Mouse (Mus musculus) lung, embryonic 14.5 days (tissue): ENCODE data around the gene Fam189b. TPM values are rescaled to one million over a fixed set of nuclear protein-coding genes. Genes with fewer than 3 reads are reported as not detected.

ENCODE experiments used
- ATAC-seq: fragments of 200-750 bp; cut with Nextera tagmentation; 2 replicates; pipeline ENCODE4 v1.8.0; 2017; ENCODE audit warnings: mild to moderate bottlenecking, moderate TSS enrichment, moderate library complexity; ENCODE audit not compliant: insufficient read depth
- DNase-seq: peaks from one replicate; pipeline ENCODE4 v3.0.0-alpha.2; 2015
- H3K27ac ChIP-seq: fragments of 300-500 bp; sonication (generic); 2 replicates; pipeline ENCODE4 v1.5.1; 2014; ENCODE audit warnings: low read depth, mild to moderate bottlenecking, moderate library complexity
- H3K27me3 ChIP-seq: fragments of 300-500 bp; sonication (generic); 2 replicates; pipeline ENCODE4 v1.6.1; 2014; ENCODE audit warnings: low read length, control low read depth; ENCODE audit not compliant: insufficient read depth
- H3K36me3 ChIP-seq: fragments of 300-500 bp; sonication (generic); 2 replicates; pipeline ENCODE4 v1.6.1; 2014; ENCODE audit warnings: control low read depth; ENCODE audit not compliant: insufficient read depth
- H3K4me1 ChIP-seq: fragments of 300-500 bp; sonication (generic); 2 replicates; pipeline ENCODE4 v1.6.1; 2014; ENCODE audit warnings: antibody characterized with exemption, control low read depth; ENCODE audit not compliant: insufficient read depth
- H3K4me2 ChIP-seq: fragments of 300-500 bp; sonication (generic); 2 replicates; pipeline ENCODE4 v1.6.1; 2014; ENCODE audit warnings: mild to moderate bottlenecking
- H3K4me3 ChIP-seq: fragments of 300-500 bp; sonication (generic); 2 replicates; pipeline ENCODE4 v1.5.1; 2014; ENCODE audit warnings: low read depth, low read length
- H3K9ac ChIP-seq: fragments of 300-500 bp; sonication (generic); 2 replicates; pipeline ENCODE4 v1.6.1; 2014
- H3K9me3 ChIP-seq: fragments of 300-500 bp; sonication (generic); 2 replicates; pipeline ENCODE4 v1.6.1; 2016; ENCODE audit warnings: low read depth, low read length, control low read depth
- CTCF ChIP-seq: IDR thresholded peaks from 2 replicates; pipeline ENCODE4 v1.5.1; 2016; ENCODE audit warnings: antibody characterized with exemption, low read depth
- WGBS: fragments of 180-500 bp; shearing (Covaris S2); extraction: QIAGEN DNeasy Blood & Tissue Kit; methylation state at CpG from one replicate; pipeline ENCODE4 v1.1.7; 2014; 5-methylcytosine and 5-hydroxymethylcytosine counted together
- polyA plus RNA-seq: library from polyadenylated mRNA; unstranded; fragments of >200 nt; fragmentation: Nextera tagmentation; extraction: Ambion mirVana; gene quantifications from 2 replicates; pipeline ENCODE4 v1.2.1, GENCODE M21; 2014

The Fam189b gene
- polyA plus RNA-seq, 1 experiment from 2014 or later, result 19.4 TPM

GRCm38 (mm10) chr3:89203142-89203514, 20.2 kb downstream of the Fam189b start:
- H3K4me1 ChIP-seq, result peaks cover 5% of the 10 kb centered on the region; the same call in 1 of the 2 replicates
- peaks cover 29% of the 10 kb centered on the region for H3K36me3 ChIP-seq
- H3K4me2 ChIP-seq, result peak overlapping the region; percentile 78
- no peak for TF ChIP-seq CTCF
- 0 out of 2 replicates have a peak overlapping the region, but pooled peaks have one; percentile 0 for H3K27ac ChIP-seq
- peak; percentile 19; the same call in 1 of the 2 replicates for ATAC-seq
- peak overlapping the region; percentile 59 for H3K9ac ChIP-seq
- no peak for DNase-seq
- H3K27me3 ChIP-seq, result no peaks in the 10 kb centered on the region
- no peaks in the 10 kb centered on the region for H3K9me3 ChIP-seq
- WGBS, result 34% methylated on average over 5 of the region's 5 CpGs
- peak overlapping the region; percentile 55 for H3K4me3 ChIP-seq

DNA sequence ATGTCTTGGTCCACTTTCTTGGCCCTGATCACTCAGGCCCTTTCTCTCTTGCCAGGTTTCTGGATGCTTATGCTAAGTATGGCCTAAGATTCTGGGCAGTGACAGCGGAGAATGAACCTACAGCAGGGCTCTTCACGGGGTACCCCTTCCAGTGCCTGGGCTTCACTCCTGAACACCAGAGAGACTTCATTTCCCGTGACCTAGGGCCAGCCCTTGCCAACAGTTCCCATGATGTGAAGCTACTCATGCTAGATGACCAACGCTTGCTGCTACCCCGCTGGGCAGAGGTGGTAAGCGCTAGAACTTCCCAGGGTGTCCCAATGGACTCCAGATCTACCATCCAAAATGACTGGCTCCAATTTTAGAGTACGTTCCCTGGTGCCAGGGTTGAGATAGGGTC, 23.1 kb downstream of the Fam189b start:
- no peak for ATAC-seq
- Histone ChIP-seq H3K9me3 (no peaks in the 10 kb centered on the region), H3K4me2 (no peak overlapping the region), H3K4me1 (peaks cover 5% of the 10 kb centered on the region; the same call in 1 of the 2 replicates), H3K36me3 (peaks cover 58% of the 10 kb centered on the region), H3K27me3 (no peaks in the 10 kb centered on the region), H3K27ac (no peak overlapping the region), H3K9ac (no peak overlapping the region), H3K4me3 (no peak overlapping the region)
- DNase-seq, result no peak
- TF ChIP-seq CTCF, result no peak
- 90% methylated on average over 7 of the region's 7 CpGs for WGBS

DNA sequence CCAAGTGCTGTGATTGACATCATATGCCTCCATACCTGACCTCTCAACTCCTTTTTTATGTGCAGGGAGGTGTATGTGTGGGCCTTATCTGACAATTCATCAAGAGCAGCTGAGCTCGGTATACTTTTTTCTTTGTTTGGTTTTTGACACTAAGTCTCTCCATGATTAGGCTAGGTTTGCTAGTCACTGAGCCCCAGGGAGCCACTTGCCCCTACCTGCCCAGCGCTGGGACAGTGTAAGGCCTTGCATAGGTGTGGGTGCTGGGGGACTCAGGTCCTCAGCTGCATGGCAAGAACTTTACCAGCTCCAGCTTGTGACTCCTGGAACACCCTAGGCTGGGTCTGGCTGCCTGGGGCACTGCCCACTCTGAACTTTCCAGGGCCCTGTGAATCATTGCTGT, 23.8 kb downstream of the Fam189b start:
- Histone ChIP-seq H3K27me3 (no peaks in the 10 kb centered on the region), H3K27ac (no peak overlapping the region), H3K36me3 (peaks cover 64% of the 10 kb centered on the region), H3K9me3 (no peaks in the 10 kb centered on the region), H3K9ac (no peak overlapping the region), H3K4me2 (no peak overlapping the region), H3K4me1 (peaks cover 5% of the 10 kb centered on the region; the same call in 1 of the 2 replicates), H3K4me3 (no peak overlapping the region)
- no peak for DNase-seq
- TF ChIP-seq CTCF, result no peak
- no peak for ATAC-seq
- WGBS, result 70% methylated on average over 2 of the region's 2 CpGs

DNA sequence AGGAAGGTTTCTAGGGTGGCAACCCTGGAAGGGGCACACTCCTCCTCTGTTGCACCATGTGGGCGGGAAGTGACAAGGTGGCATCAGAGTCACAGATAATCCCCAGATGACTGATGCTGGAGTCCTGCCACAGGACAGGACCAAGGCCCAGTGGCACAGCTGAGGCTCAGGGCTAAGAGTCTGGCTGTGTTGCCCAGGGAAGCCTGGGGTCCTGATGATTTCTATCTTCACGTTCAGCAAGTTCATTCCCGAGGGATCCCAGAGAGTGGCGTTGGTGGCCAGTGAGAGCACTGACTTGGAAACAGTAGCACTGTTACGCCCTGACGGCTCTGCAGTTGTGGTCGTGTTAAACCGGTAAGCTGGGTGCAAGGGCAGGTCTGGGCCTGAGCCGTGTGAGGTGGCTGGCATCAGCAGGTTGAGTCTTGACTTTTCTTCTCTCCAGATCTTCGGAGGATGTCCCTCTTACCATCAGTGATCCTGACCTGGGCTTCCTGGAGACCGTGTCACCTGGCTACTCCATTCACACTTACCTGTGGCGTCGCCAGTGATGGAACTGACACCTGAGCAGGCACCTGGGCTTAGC, 25.2 kb downstream of the Fam189b start:
- no peak for TF ChIP-seq CTCF
- no peak overlapping the region for H3K27ac ChIP-seq
- ATAC-seq (no peak), DNase-seq (no peak)
- no peak overlapping the region for H3K9ac ChIP-seq
- no peak overlapping the region for H3K4me3 ChIP-seq
- H3K27me3 ChIP-seq, result no peaks in the 10 kb centered on the region
- peaks cover 7% of the 10 kb centered on the region; the same call in 1 of the 2 replicates for H3K4me1 ChIP-seq
- no peaks in the 10 kb centered on the region for H3K9me3 ChIP-seq
- 88% methylated on average over 13 of the region's 13 CpGs for WGBS
- peaks cover 65% of the 10 kb centered on the region for H3K36me3 ChIP-seq
- no peak overlapping the region for H3K4me2 ChIP-seq

DNA sequence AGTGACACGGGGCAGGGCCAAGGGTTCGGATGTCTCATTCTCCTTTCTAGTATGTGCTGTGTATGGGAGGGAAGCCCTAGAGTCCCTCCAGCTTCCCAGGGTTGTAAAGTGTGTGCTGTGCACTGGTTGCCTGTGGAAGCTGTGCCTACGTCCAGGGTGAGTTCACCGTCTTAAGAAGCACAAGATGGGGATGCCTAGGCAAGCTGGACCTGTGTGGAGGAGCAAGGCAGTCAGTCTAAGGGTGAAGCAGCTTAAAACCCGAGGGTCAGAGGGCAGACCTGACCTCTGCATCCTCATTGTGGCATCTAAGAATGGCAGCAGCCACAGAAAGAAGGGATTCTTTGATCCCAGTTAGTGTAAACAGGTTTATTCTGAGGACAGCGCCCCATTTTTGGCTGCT, 25.8 kb downstream of the Fam189b start:
- no peak overlapping the region for H3K27ac ChIP-seq
- no peak overlapping the region for H3K9ac ChIP-seq
- peaks cover 65% of the 10 kb centered on the region for H3K36me3 ChIP-seq
- TF ChIP-seq CTCF, result no peak
- no peaks in the 10 kb centered on the region for H3K9me3 ChIP-seq
- 82% methylated on average over 6 of the region's 6 CpGs for WGBS
- ATAC-seq (no peak), DNase-seq (no peak)
- H3K4me2 ChIP-seq, result no peak overlapping the region
- no peak overlapping the region for H3K4me3 ChIP-seq
- H3K4me1 ChIP-seq, result 0 out of 2 replicates have a peak, but pooled peaks cover 4% of the 10 kb centered on the region
- no peaks in the 10 kb centered on the region for H3K27me3 ChIP-seq

DNA sequence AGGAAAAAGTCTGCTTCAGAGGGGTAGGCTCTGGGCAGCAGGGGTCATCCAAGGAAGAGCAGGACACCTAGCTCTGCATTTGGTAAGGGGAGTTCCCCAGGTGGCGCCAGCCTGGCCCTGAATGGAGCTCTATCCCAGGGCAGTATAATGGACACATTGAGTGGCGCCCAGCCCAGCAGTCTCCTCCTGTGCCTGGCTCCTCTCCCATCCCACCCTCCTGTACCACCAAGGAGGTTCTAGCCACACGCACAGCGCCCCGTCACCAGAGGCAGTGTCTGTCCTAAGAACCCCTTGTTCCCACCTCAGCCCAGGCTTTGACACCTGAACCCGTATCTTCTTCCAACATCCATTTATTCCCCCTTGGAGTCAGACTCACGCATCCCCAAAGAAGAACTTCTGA, 26.8 kb downstream of the Fam189b start:
- Histone ChIP-seq H3K9me3 (no peaks in the 10 kb centered on the region), H3K4me2 (no peak overlapping the region), H3K9ac (no peak overlapping the region), H3K4me1 (0 out of 2 replicates have a peak, but pooled peaks cover 4% of the 10 kb centered on the region), H3K27me3 (no peaks in the 10 kb centered on the region), H3K27ac (no peak overlapping the region), H3K36me3 (peaks cover 65% of the 10 kb centered on the region), H3K4me3 (no peak overlapping the region)
- 90% methylated on average over 7 of the region's 7 CpGs for WGBS
- DNase-seq (no peak), ATAC-seq (no peak)
- TF ChIP-seq CTCF, result no peak

DNA sequence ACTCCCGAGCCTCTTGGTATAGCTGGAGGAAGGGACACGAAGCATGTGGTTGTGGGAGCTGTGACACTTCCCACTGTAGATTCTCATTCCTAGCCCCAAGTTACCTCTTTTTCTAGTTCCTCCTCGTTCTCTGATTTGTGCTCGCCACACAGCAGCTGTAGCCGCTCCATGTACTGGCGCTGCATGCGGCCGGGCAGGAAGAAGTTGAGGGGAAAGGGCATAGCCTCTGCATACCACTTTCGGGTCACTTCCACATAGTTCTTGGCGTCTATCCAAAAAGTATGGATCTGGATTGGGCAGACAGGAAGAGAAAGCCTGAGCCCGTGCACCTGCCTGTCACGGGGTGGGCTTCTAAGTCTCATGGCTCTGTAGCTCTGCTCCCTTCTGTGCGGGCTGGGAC, 27.2 kb downstream of the Fam189b start:
- H3K4me3 ChIP-seq, result no peak overlapping the region
- H3K27me3 ChIP-seq, result no peaks in the 10 kb centered on the region
- DNase-seq (peak; percentile 27), ATAC-seq (no peak)
- H3K36me3 ChIP-seq, result peaks cover 65% of the 10 kb centered on the region
- no peak for TF ChIP-seq CTCF
- H3K27ac ChIP-seq, result no peak overlapping the region
- no peaks in the 10 kb centered on the region for H3K9me3 ChIP-seq
- no peak overlapping the region for H3K4me2 ChIP-seq
- H3K9ac ChIP-seq, result no peak overlapping the region
- WGBS, result 73% methylated on average over 13 of the region's 13 CpGs
- H3K4me1 ChIP-seq, result peaks cover 5% of the 10 kb centered on the region
